Mouse (Mus musculus) kidney, embryonic 15.5 days (tissue): ENCODE measurements around the gene Gnat2. TPM values are rescaled to one million over a fixed set of nuclear protein-coding genes. Genes with fewer than 3 reads are reported as not detected.
A peak's percentile ranks its signal among the peaks of the same experiment; 100 is the strongest.

Source experiments
- ATAC-seq: fragments of 200-750 bp; cut with Nextera tagmentation; replicated peaks from 2 replicates; pipeline ENCODE4 v1.8.0; 2017; ENCODE audit warnings: moderate TSS enrichment; ENCODE audit not compliant: low FRiP score
- H3K27ac ChIP-seq: fragments of 300-500 bp; sonication (generic); 2 replicates; pipeline ENCODE4 v1.5.1; 2015; ENCODE audit warnings: mild to moderate bottlenecking, inconsistent platforms
- H3K27me3 ChIP-seq: fragments of 300-500 bp; sonication (generic); 2 replicates; pipeline ENCODE4 v1.6.1; 2015; ENCODE audit warnings: inconsistent platforms
- H3K36me3 ChIP-seq: fragments of 300-500 bp; sonication (generic); 2 replicates; pipeline ENCODE4 v1.6.1; 2015; ENCODE audit warnings: inconsistent platforms
- H3K4me1 ChIP-seq: fragments of 300-500 bp; sonication (generic); 2 replicates; pipeline ENCODE4 v1.6.1; 2015; ENCODE audit warnings: inconsistent platforms
- H3K4me2 ChIP-seq: fragments of 300-500 bp; sonication (generic); 2 replicates; pipeline ENCODE4 v1.6.1; 2015; ENCODE audit warnings: moderate library complexity, mild to moderate bottlenecking, inconsistent platforms
- H3K4me3 ChIP-seq: fragments of 300-500 bp; sonication (generic); replicated peaks from 2 replicates; pipeline ENCODE4 v1.5.1; 2015; ENCODE audit warnings: mild to moderate bottlenecking, inconsistent platforms
- H3K9ac ChIP-seq: fragments of 300-500 bp; sonication (generic); 2 replicates; pipeline ENCODE4 v1.6.1; 2015; ENCODE audit warnings: mild to moderate bottlenecking, inconsistent platforms
- H3K9me3 ChIP-seq: fragments of 300-500 bp; sonication (generic); replicated peaks from 2 replicates; pipeline ENCODE4 v1.6.1; 2016; ENCODE audit warnings: inconsistent platforms
- WGBS: fragments of 180-500 bp; shearing (Covaris S2); methylation state at CpG from one replicate; pipeline ENCODE4 v1.1.7; 2015; ENCODE audit warnings: mixed read lengths; 5-methylcytosine and 5-hydroxymethylcytosine counted together
- polyA plus RNA-seq: library from polyadenylated mRNA; unstranded; fragments of >200 nt; fragmentation: Nextera tagmentation; extraction: Ambion mirVana; gene quantifications from 2 replicates; pipeline ENCODE4 v1.2.1, GENCODE M21; 2015

The Gnat2 gene
- polyA plus RNA-seq, 1 experiment from 2014 or later: 1.9 TPM

DNA sequence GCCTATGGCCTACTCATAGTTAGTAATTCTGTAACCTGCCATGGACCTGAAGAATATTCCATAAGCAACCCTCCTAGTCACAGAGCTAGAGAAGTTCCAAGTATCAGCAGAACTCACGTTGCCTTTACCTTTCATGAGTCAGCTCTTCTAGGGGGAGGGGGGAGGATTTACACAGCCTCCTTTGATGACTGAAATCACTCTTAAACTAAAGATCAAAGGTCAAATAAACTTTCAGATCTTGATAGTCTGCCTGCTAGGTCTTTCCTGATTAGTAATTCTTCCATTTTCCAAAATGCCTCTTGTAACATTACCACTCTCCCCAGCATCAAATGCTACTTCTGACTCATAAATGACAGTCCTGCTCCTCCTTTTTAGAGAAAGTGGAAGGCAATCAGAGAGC is 31.5 kb downstream of the Gnat2 start:
- H3K27me3 ChIP-seq: no peaks in the 10 kb centered on the region
- no peak overlapping the region for H3K4me2 ChIP-seq
- no peak for ATAC-seq
- 50% methylated on average over 1 of the region's 1 CpGs for WGBS
- H3K4me3 ChIP-seq: no peak overlapping the region
- H3K27ac ChIP-seq: no peak overlapping the region
- peaks cover 12% of the 10 kb centered on the region for H3K4me1 ChIP-seq
- H3K36me3 ChIP-seq: peaks cover 36% of the 10 kb centered on the region
- H3K9ac ChIP-seq: no peak overlapping the region
- no peaks in the 10 kb centered on the region for H3K9me3 ChIP-seq

DNA sequence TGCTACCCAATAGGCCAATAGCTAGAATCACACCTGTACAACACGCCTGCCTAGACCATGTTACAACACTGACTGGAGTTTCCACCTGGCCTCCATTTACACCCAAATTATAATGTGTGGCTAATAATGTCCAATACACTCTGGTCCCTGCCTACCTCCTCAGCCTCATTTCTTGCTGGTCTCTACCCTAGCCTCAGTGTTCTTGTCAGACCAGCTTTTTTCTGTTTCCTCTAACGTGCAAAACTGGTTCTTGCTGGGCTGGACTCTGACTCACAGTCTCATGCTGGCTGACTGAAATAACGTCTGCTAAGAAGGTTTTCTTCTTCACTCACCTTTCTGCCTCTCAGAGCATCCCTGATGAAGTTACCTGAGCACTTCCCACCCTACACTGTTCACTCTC is 33.7 kb downstream of the Gnat2 start:
- H3K27ac ChIP-seq: no peak overlapping the region
- no peaks in the 10 kb centered on the region for H3K9me3 ChIP-seq
- WGBS: 87% methylated on average over 3 of the region's 3 CpGs
- H3K4me3 ChIP-seq: no peak overlapping the region
- H3K4me1 ChIP-seq: peaks cover 22% of the 10 kb centered on the region
- H3K36me3 ChIP-seq: peaks cover 17% of the 10 kb centered on the region
- H3K27me3 ChIP-seq: no peaks in the 10 kb centered on the region
- no peak overlapping the region for H3K9ac ChIP-seq
- no peak overlapping the region for H3K4me2 ChIP-seq
- no peak for ATAC-seq

DNA sequence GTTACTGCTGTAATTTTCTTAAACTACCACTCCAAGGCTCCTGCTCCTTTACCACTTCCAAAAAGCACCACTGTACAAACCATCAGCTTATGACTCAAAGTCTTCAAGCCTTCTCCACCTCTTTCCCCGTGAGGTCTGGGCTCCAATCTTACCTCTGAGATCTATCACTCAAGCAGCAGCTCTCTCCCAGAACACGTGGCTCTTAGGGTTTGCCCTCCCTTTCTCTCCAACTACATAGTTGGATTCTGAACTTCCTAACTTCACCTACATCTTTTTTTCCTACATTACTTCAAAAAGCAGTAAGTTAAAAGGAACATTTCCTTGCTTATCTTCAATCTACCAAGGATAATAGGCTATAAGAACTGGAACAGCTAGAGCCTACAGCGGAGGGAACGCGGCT is 35.9 kb downstream of the Gnat2 start:
- H3K36me3 ChIP-seq: peaks cover under 1% of the 10 kb centered on the region
- H3K9me3 ChIP-seq: no peaks in the 10 kb centered on the region
- H3K9ac ChIP-seq: no peak overlapping the region
- no peak overlapping the region for H3K4me3 ChIP-seq
- 53% methylated on average over 5 of the region's 5 CpGs for WGBS
- ATAC-seq: no peak
- H3K4me2 ChIP-seq: no peak overlapping the region
- H3K27me3 ChIP-seq: no peaks in the 10 kb centered on the region
- H3K4me1 ChIP-seq: peaks cover 36% of the 10 kb centered on the region
- no peak overlapping the region for H3K27ac ChIP-seq

DNA sequence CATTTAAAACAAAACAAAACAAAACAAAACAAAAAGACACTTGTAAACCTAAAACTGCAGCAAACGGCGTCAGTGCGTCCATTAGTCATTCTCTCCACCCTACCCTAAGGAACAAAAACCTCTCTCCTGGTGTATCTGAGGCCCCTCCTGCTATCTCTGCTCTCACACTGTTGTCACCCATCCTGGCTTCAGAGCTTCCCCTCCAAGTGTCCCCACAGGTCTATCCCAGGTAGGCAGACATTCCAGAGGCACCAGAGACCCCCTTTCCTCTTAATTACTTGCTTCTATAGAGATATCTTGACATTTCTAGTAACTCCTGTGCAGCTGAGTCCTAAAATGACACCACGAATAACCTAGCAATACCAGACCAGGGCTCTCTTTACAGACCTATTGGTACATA is 36.8 kb downstream of the Gnat2 start:
- H3K27ac ChIP-seq: no peak overlapping the region
- H3K27me3 ChIP-seq: no peaks in the 10 kb centered on the region
- WGBS: 73% methylated on average over 4 of the region's 4 CpGs
- ATAC-seq: no peak
- H3K4me3 ChIP-seq: no peak overlapping the region
- no peak overlapping the region for H3K9ac ChIP-seq
- no peaks in the 10 kb centered on the region for H3K9me3 ChIP-seq
- H3K4me1 ChIP-seq: peaks cover 36% of the 10 kb centered on the region
- H3K36me3 ChIP-seq: no peaks in the 10 kb centered on the region
- H3K4me2 ChIP-seq: no peak overlapping the region

DNA sequence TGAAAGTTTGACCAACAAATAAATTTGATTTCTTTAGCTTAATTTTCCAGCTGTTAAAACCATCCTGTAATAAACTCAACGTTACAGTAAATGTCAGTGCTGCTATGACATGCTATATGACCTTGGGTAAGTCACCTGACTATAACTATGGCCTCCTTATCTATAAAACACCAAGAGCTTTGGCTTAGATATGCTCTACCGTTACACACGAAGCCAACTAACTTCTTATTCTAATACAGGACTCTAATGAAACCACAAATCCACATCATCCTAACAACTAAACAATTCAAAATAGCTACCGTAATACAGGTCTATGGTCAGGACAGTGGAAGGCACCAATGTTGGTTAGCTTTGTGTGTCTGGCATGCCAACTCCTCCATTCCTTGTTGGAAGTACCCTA is 37.2 kb downstream of the Gnat2 start:
- no peak for ATAC-seq
- Histone ChIP-seq H3K4me1 (peaks cover 36% of the 10 kb centered on the region), H3K9me3 (no peaks in the 10 kb centered on the region), H3K27me3 (no peaks in the 10 kb centered on the region), H3K4me3 (no peak overlapping the region), H3K27ac (no peak overlapping the region), H3K4me2 (no peak overlapping the region), H3K9ac (no peak overlapping the region), H3K36me3 (no peaks in the 10 kb centered on the region)
- WGBS: 86% methylated on average over 4 of the region's 4 CpGs

DNA sequence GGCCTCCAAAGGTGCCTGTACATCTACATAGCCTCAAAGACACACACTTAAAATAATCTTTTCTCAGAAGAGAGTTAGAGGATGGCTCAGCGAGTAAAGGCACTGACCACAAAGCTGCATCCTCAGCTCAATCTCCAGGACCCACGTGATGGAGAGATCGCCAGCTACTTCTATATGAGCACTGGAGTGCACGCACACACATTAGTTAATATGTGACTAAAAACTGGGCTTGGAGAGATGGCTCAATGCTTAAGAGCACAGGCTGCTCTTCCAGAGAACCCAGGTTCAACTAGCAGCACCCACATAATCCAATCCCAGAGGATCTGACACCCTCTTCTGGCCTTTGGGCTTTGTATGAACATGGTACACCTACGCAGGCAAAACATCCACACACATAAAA is 38.6 kb downstream of the Gnat2 start:
- Histone ChIP-seq H3K9me3 (no peaks in the 10 kb centered on the region), H3K4me1 (peaks cover 36% of the 10 kb centered on the region), H3K4me3 (no peak overlapping the region), H3K36me3 (no peaks in the 10 kb centered on the region), H3K9ac (no peak overlapping the region), H3K4me2 (no peak overlapping the region), H3K27ac (0 out of 2 replicates have a peak overlapping the region, but pooled peaks have one; percentile 28), H3K27me3 (no peaks in the 10 kb centered on the region)
- ATAC-seq: 0 out of 2 replicates have a peak, but pooled peaks have one; percentile 52
- WGBS: 79% methylated on average over 5 of the region's 5 CpGs

DNA sequence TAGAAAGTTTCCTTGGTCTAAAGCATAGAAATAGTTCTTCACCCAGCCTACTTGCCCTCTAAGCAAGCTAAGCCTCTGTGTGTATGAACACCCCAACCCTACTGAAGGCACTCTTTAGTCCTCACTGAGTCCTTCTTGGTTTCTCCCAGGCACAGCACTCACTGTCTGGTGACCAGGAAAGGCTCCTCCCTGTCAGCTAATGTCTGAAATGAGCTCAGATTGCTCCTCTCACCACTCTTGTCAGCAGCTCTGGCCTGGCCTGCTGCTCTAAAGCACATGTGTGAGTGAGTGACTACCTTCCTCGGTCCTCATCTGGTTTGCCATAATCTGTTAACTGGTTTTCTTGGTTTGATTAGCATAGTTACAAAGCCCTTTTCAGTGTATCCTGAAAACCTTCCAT is 39.2 kb downstream of the Gnat2 start:
- Histone ChIP-seq H3K9ac (no peak overlapping the region), H3K9me3 (no peaks in the 10 kb centered on the region), H3K4me2 (no peak overlapping the region), H3K36me3 (0 out of 2 replicates have a peak, but pooled peaks cover 2% of the 10 kb centered on the region), H3K4me3 (no peak overlapping the region), H3K27me3 (no peaks in the 10 kb centered on the region), H3K27ac (peak overlapping the region; percentile 28; the same call in 1 of the 2 replicates), H3K4me1 (peaks cover 36% of the 10 kb centered on the region)
- ATAC-seq: no peak
- 69% methylated on average over 1 of the region's 1 CpGs for WGBS

DNA sequence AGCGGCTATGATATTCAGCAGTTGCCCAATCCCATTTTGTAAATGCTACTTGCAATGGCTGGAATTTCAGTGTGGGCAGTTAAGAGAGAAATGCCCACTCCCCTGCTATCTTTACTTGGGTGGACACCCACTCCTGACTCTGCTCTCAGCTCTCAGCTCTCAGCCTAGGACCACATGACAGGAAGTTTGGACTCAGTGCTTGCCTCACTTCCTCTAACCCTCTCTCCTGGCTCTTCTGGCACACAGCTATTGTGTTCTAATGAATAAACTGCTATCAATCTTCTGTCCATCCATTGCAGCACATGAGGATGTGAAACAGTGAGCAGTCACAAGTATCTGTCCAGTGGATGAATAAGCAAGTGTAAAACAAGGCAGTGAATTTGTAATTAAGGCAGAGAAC is 39.9 kb downstream of the Gnat2 start:
- no peak for ATAC-seq
- Histone ChIP-seq H3K27ac (no peak overlapping the region), H3K9ac (no peak overlapping the region), H3K4me3 (no peak overlapping the region), H3K27me3 (no peaks in the 10 kb centered on the region), H3K9me3 (no peaks in the 10 kb centered on the region), H3K36me3 (0 out of 2 replicates have a peak, but pooled peaks cover 9% of the 10 kb centered on the region), H3K4me2 (no peak overlapping the region), H3K4me1 (peaks cover 36% of the 10 kb centered on the region)
- 59% methylated on average over 1 of the region's 1 CpGs for WGBS

DNA sequence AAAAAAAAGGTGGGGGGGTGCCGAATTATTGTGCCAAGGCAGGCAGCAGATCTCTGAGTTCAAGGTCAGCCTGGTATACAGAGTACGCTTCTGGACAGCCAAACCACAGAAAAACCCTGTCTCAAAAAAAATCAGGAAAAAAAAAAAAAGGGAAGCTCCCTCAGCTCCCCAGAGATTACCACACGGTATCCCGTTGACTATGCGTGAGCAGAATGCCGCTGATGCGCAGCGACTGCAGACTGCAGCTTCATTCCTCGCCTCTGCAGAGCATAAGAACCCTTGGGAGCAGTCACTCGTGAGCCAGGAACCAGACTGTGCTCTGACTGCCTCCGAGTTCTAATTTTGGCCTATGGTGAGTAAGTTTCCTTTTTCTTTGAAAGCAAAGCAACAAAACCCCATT is 42.1 kb downstream of the Gnat2 start:
- WGBS: 82% methylated on average over 11 of the region's 11 CpGs

DNA sequence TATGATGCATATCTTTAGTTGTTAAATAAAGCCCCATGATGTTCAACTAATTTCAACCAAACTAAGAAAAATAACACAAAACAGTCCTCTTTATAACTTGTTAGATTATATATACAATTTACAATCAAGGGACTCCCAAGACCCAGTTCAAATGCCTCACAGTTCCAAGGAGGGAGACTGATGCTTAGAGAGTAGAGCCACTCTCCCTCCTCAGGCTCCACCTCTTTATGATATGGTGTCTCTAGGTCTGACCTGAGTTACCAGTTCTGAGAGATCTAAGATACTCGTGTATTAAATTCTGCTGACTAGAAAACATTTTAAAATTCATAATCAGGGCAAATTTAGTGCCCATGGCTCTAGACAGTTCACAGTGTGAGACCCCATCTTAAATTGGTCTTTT is 46.5 kb downstream of the Gnat2 start:
- no peaks in the 10 kb centered on the region for H3K27me3 ChIP-seq
- WGBS: 76% methylated on average over 1 of the region's 1 CpGs
- no peak for ATAC-seq

More for the DNA sequence above, 42.1 kb downstream of the Gnat2 start:
- H3K27ac ChIP-seq: no peak overlapping the region
- H3K4me2 ChIP-seq: no peak overlapping the region
- no peaks in the 10 kb centered on the region for H3K27me3 ChIP-seq
- H3K9ac ChIP-seq: no peak overlapping the region
- peaks cover 19% of the 10 kb centered on the region for H3K4me1 ChIP-seq
- H3K36me3 ChIP-seq: 0 out of 2 replicates have a peak, but pooled peaks cover 10% of the 10 kb centered on the region
- H3K9me3 ChIP-seq: no peaks in the 10 kb centered on the region
- no peak for ATAC-seq
- H3K4me3 ChIP-seq: no peak overlapping the region

DNA sequence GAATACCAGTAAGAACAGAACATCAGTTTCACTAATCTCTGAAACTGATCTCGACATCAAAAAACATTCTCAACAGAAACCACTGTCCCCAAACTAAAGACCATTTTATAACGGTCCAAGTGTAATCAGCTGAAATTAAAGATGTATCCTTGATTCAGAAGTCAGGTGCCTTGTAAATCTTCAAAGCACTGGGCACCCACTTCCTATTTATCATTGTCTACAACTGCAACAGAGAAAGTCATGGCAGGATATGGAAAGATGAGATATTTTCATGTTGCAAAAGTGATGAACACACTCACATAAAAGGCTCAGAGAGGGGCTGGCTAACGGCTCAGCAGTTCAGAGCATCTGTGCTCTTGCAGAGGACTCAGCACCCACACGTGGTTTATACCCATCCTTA is 48.2 kb downstream of the Gnat2 start:
- H3K9ac ChIP-seq: no peak overlapping the region
- no peaks in the 10 kb centered on the region for H3K9me3 ChIP-seq
- H3K27me3 ChIP-seq: no peaks in the 10 kb centered on the region
- peaks cover 13% of the 10 kb centered on the region for H3K4me1 ChIP-seq
- H3K4me2 ChIP-seq: no peak overlapping the region
- 76% methylated on average over 4 of the region's 4 CpGs for WGBS
- no peak overlapping the region for H3K27ac ChIP-seq
- no peak overlapping the region for H3K4me3 ChIP-seq
- H3K36me3 ChIP-seq: peaks cover 32% of the 10 kb centered on the region; the same call in 1 of the 2 replicates
- ATAC-seq: no peak

More for the DNA sequence above, 46.5 kb downstream of the Gnat2 start:
- Histone ChIP-seq H3K9ac (no peak overlapping the region), H3K9me3 (no peaks in the 10 kb centered on the region), H3K4me2 (no peak overlapping the region), H3K36me3 (peaks cover 32% of the 10 kb centered on the region; the same call in 1 of the 2 replicates), H3K4me1 (peaks cover 3% of the 10 kb centered on the region; the same call in 1 of the 2 replicates), H3K4me3 (no peak overlapping the region), H3K27ac (no peak overlapping the region)

DNA sequence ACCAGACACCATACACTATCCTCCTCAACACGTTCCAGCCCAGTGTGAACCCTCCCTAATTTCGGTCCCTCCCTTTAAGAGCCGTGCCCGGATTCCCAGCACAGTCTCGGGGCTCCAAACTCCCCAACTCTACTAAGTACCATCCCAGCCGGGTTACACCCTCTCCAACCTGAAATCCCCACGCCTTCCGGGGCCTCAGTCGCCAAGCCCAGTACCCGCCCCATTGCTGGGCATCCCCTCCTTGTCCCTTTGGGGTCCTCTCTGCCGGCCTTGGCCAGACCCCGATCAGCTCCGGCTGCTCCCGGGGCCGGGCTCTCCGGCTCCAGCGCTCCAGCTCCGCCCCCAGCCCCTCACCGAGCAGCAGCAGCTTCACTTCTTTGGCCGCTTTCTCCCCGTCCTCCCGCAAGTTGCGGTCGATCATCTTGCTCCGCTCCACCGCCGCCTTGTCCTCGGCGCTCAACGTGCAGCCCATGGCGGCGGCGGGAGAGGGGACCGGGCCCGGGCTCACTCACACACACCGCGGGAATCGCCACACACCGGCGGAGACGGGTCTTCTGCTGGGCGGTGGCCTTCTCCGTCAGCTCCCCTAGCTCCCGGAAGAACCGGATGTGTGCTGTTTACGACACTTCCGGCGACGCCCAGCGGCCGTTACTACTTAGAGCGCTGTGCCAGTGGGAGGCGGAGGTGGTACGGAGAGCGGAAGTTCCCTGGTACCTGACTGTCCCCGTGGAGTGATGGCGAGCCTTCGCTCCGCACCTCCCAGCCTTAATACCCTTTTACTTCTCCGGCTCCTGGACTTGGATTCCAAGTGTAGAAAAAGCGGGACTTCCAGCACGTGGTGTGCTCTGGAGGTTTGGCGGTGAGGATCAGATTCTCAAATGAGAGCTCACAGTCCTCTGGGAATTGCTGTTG is 53.2 kb downstream of the Gnat2 start, which contains the start of gene Gnai3:
Gene Gnai3, minus strand, starts transcription at position 613 of the 912 bp plus-strand sequence.
- Histone ChIP-seq H3K4me1 (peaks cover 27% of the 10 kb centered on the region), H3K4me2 (peak within 1 kb of the TSS; percentile 85), H3K4me3 (peak within 1 kb of the TSS; percentile 79), H3K9ac (peak within 1 kb of the TSS; percentile 83), H3K27ac (peak within 1 kb of the TSS; percentile 95), H3K9me3 (no peaks in the 10 kb centered on the region), H3K27me3 (no peaks in the 10 kb centered on the region), H3K36me3 (peaks cover 15% of the 10 kb centered on the region; the same call in 1 of the 2 replicates)
- ATAC-seq: peak; percentile 97
- WGBS: under 1% methylated on average over 63 of the region's 63 CpGs
